Mouse (Mus musculus) thymus, adult 2 months (tissue): ENCODE data around the gene Zscan26.

Source experiments
- CTCF ChIP-seq: fragments of 200-500 bp; IDR thresholded peaks from 2 replicates; pipeline ENCODE4 v1.5.1; 2012; ENCODE audit warnings: mild to moderate bottlenecking, control low read depth, low read length, moderate library complexity, borderline replicate concordance; ENCODE audit not compliant: control insufficient read depth, poor library complexity, insufficient read depth; ENCODE audit errors: extremely low read depth
- POLR2A ChIP-seq: fragments of 200-500 bp; IDR thresholded peaks from 2 replicates; pipeline ENCODE4 v1.6.1; 2012; ENCODE audit warnings: mild to moderate bottlenecking, low read length, control low read depth, moderate library complexity; ENCODE audit not compliant: control insufficient read depth, poor library complexity, insufficient read depth; ENCODE audit errors: extremely low read depth

GRCm38 (mm10) chr13:21486881-21487280 lies 33.4 kb upstream of the Zscan26 start:
- TF ChIP-seq CTCF (no peak), POLR2A (no peak)
